Mouse (Mus musculus) layer of hippocampus, adult 18-20 months (tissue): ENCODE data around the gene Chkb. TPM values are rescaled to one million over a fixed set of nuclear protein-coding genes. Genes with fewer than 3 reads are reported as not detected.
"Not testable (repeated sequence)": the region's sequence is repeated elsewhere in the genome, so short reads cannot be mapped to it uniquely, and the experiment has no call there.

Experiments used
- DNase-seq, 2 experiments: peaks; one replicate each; pipeline ENCODE4 v3.0.0; 2022; ENCODE audit warnings: low spot score in 2 of 2
- total RNA-seq, 2 experiments: library from RNA; stranded (reverse); gene quantifications; 2 replicates each; pipeline ENCODE4 v1.2.3; 2021

Chkb gene
- total RNA-seq, 2 experiments from 2014 or later, result 40.5 to 41.1 TPM

GRCm38 (mm10) chr15:89454857-89455256 lies 25.1 kb upstream of the Chkb start:
- DNase-seq, result no peak

GRCm38 (mm10) chr15:89453865-89454478 lies 24.3 kb upstream of the Chkb start, which contains the start of gene Mapk8ip2:
TSS of gene Mapk8ip2 (plus strand) at chr15:89453913.
- peak in 1 of 2 experiments; percentile 61 for DNase-seq

- DNase-seq, result no peak
Observed at GRCm38 (mm10) chr15:89452906-89453864, 23.5 kb upstream of the Chkb start.

- no peak for DNase-seq
Observed at GRCm38 (mm10) chr15:89442486-89443070, 12.9 kb upstream of the Chkb start.

- DNase-seq, result no peak
Observed at GRCm38 (mm10) chr15:89435878-89436277, 6.2 kb upstream of the Chkb start.

GRCm38 (mm10) chr15:89434136-89434535 lies 4.4 kb upstream of the Chkb start:
- no peak for DNase-seq

GRCm38 (mm10) chr15:89432946-89433345 lies 3.2 kb upstream of the Chkb start:
- no peak for DNase-seq

GRCm38 (mm10) chr15:89431806-89432205 lies 2.1 kb upstream of the Chkb start:
- DNase-seq, result no peak

GRCm38 (mm10) chr15:89431271-89431670 lies 1.6 kb upstream of the Chkb start:
- no peak for DNase-seq

GRCm38 (mm10) chr15:89430771-89431170 lies 1.1 kb upstream of the Chkb start:
- not testable (repeated sequence) for DNase-seq

GRCm38 (mm10) chr15:89430341-89430740 lies 633 bp upstream of the Chkb start:
- peak in 1 of 2 experiments; percentile 31 for DNase-seq

- DNase-seq, result no peak
Observed at GRCm38 (mm10) chr15:89428821-89429351, 822 bp downstream of the Chkb start.

GRCm38 (mm10) chr15:89428136-89428790 lies 1.4 kb downstream of the Chkb start:
- no peak for DNase-seq

- no peak for DNase-seq
Observed at GRCm38 (mm10) chr15:89426716-89427115, 3.0 kb downstream of the Chkb start.

GRCm38 (mm10) chr15:89425711-89426121 lies 4.0 kb downstream of the Chkb start, which contains the start of gene Cpt1b:
TSS of gene Cpt1b (minus strand) at chr15:89425863.
- DNase-seq, result no peak

GRCm38 (mm10) chr15:89424621-89425020 lies 5.1 kb downstream of the Chkb start:
- DNase-seq, result no peak

- no peak for DNase-seq
Observed at GRCm38 (mm10) chr15:89421938-89422337, 7.8 kb downstream of the Chkb start.

- no peak for DNase-seq
Observed at GRCm38 (mm10) chr15:89415282-89415681, 14.4 kb downstream of the Chkb start.

GRCm38 (mm10) chr15:89410118-89410517 lies 19.6 kb downstream of the Chkb start, which contains the start of gene Syce3:
TSS of gene Syce3 (minus strand) at chr15:89410503.
- no peak for DNase-seq

- DNase-seq, result no peak
Observed at GRCm38 (mm10) chr15:89406691-89407090, 23.0 kb downstream of the Chkb start.
